Mouse (Mus musculus): ENCODE data around the gene Gm28230. TPM values are rescaled to one million over a fixed set of nuclear protein-coding genes. Genes with fewer than 3 reads are reported as not detected.

The Gm28230 gene
- polyA plus RNA-seq, 1 experiment from 2014 or later = not detected

- no peak for ATAC-seq (ENCODE audit: insufficient number of reproducible peaks, low FRiP score)
- no peak overlapping the region for H3K27ac ChIP-seq (ENCODE audit: poor library complexity, severe bottlenecking)
- 4% methylated on average over 7 of the region's 7 CpGs for WGBS
- no peak overlapping the region for H3K4me2 ChIP-seq
- H3K4me1 ChIP-seq (replicated peaks) = peaks cover 9% of the 10 kb centered on the region
- H3K4me3 ChIP-seq = no peak overlapping the region
- H3K9ac ChIP-seq = no peak overlapping the region
- H3K9me3 ChIP-seq (replicated peaks) = no peaks in the 10 kb centered on the region
- no peaks in the 10 kb centered on the region for H3K36me3 ChIP-seq
- H3K27me3 ChIP-seq (replicated peaks) = peaks cover 91% of the 10 kb centered on the region
These were observed 11.1 kb downstream of the Gm28230 start for GRCm38 (mm10) chr2:74737578-74738070.

- WGBS = under 1% methylated on average over 20 of the region's 20 CpGs
- Histone ChIP-seq H3K4me1 (replicated peaks) (peaks cover 4% of the 10 kb centered on the region; the same call in 1 of the 2 replicates), H3K9ac (no peak overlapping the region), H3K4me2 (no peak overlapping the region), H3K4me3 (no peak overlapping the region), H3K36me3 (no peaks in the 10 kb centered on the region), H3K9me3 (replicated peaks) (no peaks in the 10 kb centered on the region), H3K27me3 (replicated peaks) (peaks cover 94% of the 10 kb centered on the region), H3K27ac (ENCODE audit: poor library complexity, severe bottlenecking) (no peak overlapping the region)
- no peak for ATAC-seq (ENCODE audit: insufficient number of reproducible peaks, low FRiP score)
These were observed 12.3 kb downstream of the Gm28230 start for GRCm38 (mm10) chr2:74738623-74739475.

- no peak overlapping the region for H3K27ac ChIP-seq (ENCODE audit: poor library complexity, severe bottlenecking)
- H3K36me3 ChIP-seq = no peaks in the 10 kb centered on the region
- no peak for ATAC-seq (ENCODE audit: insufficient number of reproducible peaks, low FRiP score)
- H3K9ac ChIP-seq = no peak overlapping the region
- peaks cover 4% of the 10 kb centered on the region; the same call in 1 of the 2 replicates for H3K4me1 ChIP-seq (replicated peaks)
- no peak overlapping the region for H3K4me2 ChIP-seq
- no peak overlapping the region for H3K4me3 ChIP-seq
- H3K9me3 ChIP-seq (replicated peaks) = no peaks in the 10 kb centered on the region
- 8% methylated on average over 2 of the region's 2 CpGs for whole genome bisulfite sequencing
- peaks cover 95% of the 10 kb centered on the region for H3K27me3 ChIP-seq (replicated peaks)
These were observed 12.9 kb downstream of the Gm28230 start for GRCm38 (mm10) chr2:74739476-74739800.

GRCm38 (mm10) chr2:74739869-74740268, 13.3 kb downstream of the Gm28230 start:
- Histone ChIP-seq H3K36me3 (no peaks in the 10 kb centered on the region), H3K27me3 (replicated peaks) (peaks cover 95% of the 10 kb centered on the region), H3K4me3 (no peak overlapping the region), H3K4me2 (no peak overlapping the region), H3K4me1 (replicated peaks) (peaks cover 4% of the 10 kb centered on the region; the same call in 1 of the 2 replicates), H3K9ac (no peak overlapping the region), H3K27ac (ENCODE audit: poor library complexity, severe bottlenecking) (no peak overlapping the region), H3K9me3 (replicated peaks) (no peaks in the 10 kb centered on the region)
- WGBS = 4% methylated on average over 14 of the region's 14 CpGs
- no peak for ATAC-seq (ENCODE audit: insufficient number of reproducible peaks, low FRiP score)

- H3K9me3 ChIP-seq (replicated peaks) = no peaks in the 10 kb centered on the region
- no peak overlapping the region for H3K4me2 ChIP-seq
- peaks cover 4% of the 10 kb centered on the region; the same call in 1 of the 2 replicates for H3K4me1 ChIP-seq (replicated peaks)
- no peak overlapping the region for H3K27ac ChIP-seq (ENCODE audit: poor library complexity, severe bottlenecking)
- H3K9ac ChIP-seq = no peak overlapping the region
- peak overlapping the region; percentile 14; the same call in 1 of the 2 replicates for H3K4me3 ChIP-seq
- H3K36me3 ChIP-seq = no peaks in the 10 kb centered on the region
- no peak for ATAC-seq (ENCODE audit: insufficient number of reproducible peaks, low FRiP score)
- WGBS = 1% methylated on average over 43 of the region's 43 CpGs
- peaks cover 95% of the 10 kb centered on the region for H3K27me3 ChIP-seq (replicated peaks)
These were observed 14.0 kb downstream of the Gm28230 start for GRCm38 (mm10) chr2:74740311-74741091.

- ATAC-seq (ENCODE audit: insufficient number of reproducible peaks, low FRiP score) = no peak
- Histone ChIP-seq H3K36me3 (no peaks in the 10 kb centered on the region), H3K4me2 (no peak overlapping the region), H3K9ac (no peak overlapping the region), H3K27me3 (replicated peaks) (peaks cover 95% of the 10 kb centered on the region), H3K9me3 (replicated peaks) (no peaks in the 10 kb centered on the region), H3K27ac (ENCODE audit: poor library complexity, severe bottlenecking) (no peak overlapping the region), H3K4me3 (no peak overlapping the region), H3K4me1 (replicated peaks) (no peaks in the 10 kb centered on the region)
- WGBS = 45% methylated on average over 2 of the region's 3 CpGs
These were observed 14.9 kb downstream of the Gm28230 start for GRCm38 (mm10) chr2:74741252-74741978.

- H3K27me3 ChIP-seq (replicated peaks) = peaks cover 95% of the 10 kb centered on the region
- no peaks in the 10 kb centered on the region for H3K36me3 ChIP-seq
- H3K4me3 ChIP-seq = no peak overlapping the region
- no peak overlapping the region for H3K4me2 ChIP-seq
- peaks cover 5% of the 10 kb centered on the region; the same call in 1 of the 2 replicates for H3K4me1 ChIP-seq (replicated peaks)
- no peak for ATAC-seq (ENCODE audit: insufficient number of reproducible peaks, low FRiP score)
- no peaks in the 10 kb centered on the region for H3K9me3 ChIP-seq (replicated peaks)
- no peak overlapping the region for H3K9ac ChIP-seq
- H3K27ac ChIP-seq (ENCODE audit: poor library complexity, severe bottlenecking) = no peak overlapping the region
These were observed 15.4 kb downstream of the Gm28230 start for GRCm38 (mm10) chr2:74741979-74742277.

- no peak overlapping the region for H3K4me2 ChIP-seq
- ATAC-seq (ENCODE audit: insufficient number of reproducible peaks, low FRiP score) = no peak
- no peaks in the 10 kb centered on the region for H3K9me3 ChIP-seq (replicated peaks)
- no peak overlapping the region for H3K9ac ChIP-seq
- H3K4me3 ChIP-seq = no peak overlapping the region
- H3K36me3 ChIP-seq = no peaks in the 10 kb centered on the region
- H3K27me3 ChIP-seq (replicated peaks) = peaks cover 90% of the 10 kb centered on the region
- 5% methylated on average over 6 of the region's 6 CpGs for WGBS
- H3K27ac ChIP-seq (ENCODE audit: poor library complexity, severe bottlenecking) = no peak overlapping the region
- peaks cover 16% of the 10 kb centered on the region for H3K4me1 ChIP-seq (replicated peaks)
These were observed 19.2 kb downstream of the Gm28230 start for GRCm38 (mm10) chr2:74745540-74746297.

GRCm38 (mm10) chr2:74746298-74746921, 19.9 kb downstream of the Gm28230 start:
- Histone ChIP-seq H3K4me2 (peak overlapping the region; percentile 14; the same call in 1 of the 2 replicates), H3K4me1 (replicated peaks) (peaks cover 16% of the 10 kb centered on the region), H3K4me3 (peak overlapping the region; percentile 17; the same call in 1 of the 2 replicates), H3K36me3 (no peaks in the 10 kb centered on the region), H3K9ac (no peak overlapping the region), H3K27me3 (replicated peaks) (peaks cover 90% of the 10 kb centered on the region), H3K9me3 (replicated peaks) (no peaks in the 10 kb centered on the region), H3K27ac (ENCODE audit: poor library complexity, severe bottlenecking) (no peak overlapping the region)
- ATAC-seq (ENCODE audit: insufficient number of reproducible peaks, low FRiP score) = no peak
- WGBS = 3% methylated on average over 58 of the region's 58 CpGs

- ATAC-seq (ENCODE audit: insufficient number of reproducible peaks, low FRiP score) = no peak
- 1% methylated on average over 24 of the region's 24 CpGs for WGBS
- H3K4me3 ChIP-seq = peak overlapping the region; percentile 17; the same call in 1 of the 2 replicates
- no peak overlapping the region for H3K27ac ChIP-seq (ENCODE audit: poor library complexity, severe bottlenecking)
- no peak overlapping the region for H3K9ac ChIP-seq
- H3K4me1 ChIP-seq (replicated peaks) = peaks cover 16% of the 10 kb centered on the region
- H3K4me2 ChIP-seq = peak overlapping the region; percentile 14; the same call in 1 of the 2 replicates
- H3K9me3 ChIP-seq (replicated peaks) = no peaks in the 10 kb centered on the region
- no peaks in the 10 kb centered on the region for H3K36me3 ChIP-seq
- peaks cover 90% of the 10 kb centered on the region for H3K27me3 ChIP-seq (replicated peaks)
These were observed 20.5 kb downstream of the Gm28230 start for GRCm38 (mm10) chr2:74747006-74747405.
